Mouse (Mus musculus): ENCODE results near the gene Ccin. TPM values are rescaled to one million over a fixed set of nuclear protein-coding genes. Genes with fewer than 3 reads are reported as not detected.

Ccin gene
- polyA plus RNA-seq, 1 experiment, result not detected

DNA sequence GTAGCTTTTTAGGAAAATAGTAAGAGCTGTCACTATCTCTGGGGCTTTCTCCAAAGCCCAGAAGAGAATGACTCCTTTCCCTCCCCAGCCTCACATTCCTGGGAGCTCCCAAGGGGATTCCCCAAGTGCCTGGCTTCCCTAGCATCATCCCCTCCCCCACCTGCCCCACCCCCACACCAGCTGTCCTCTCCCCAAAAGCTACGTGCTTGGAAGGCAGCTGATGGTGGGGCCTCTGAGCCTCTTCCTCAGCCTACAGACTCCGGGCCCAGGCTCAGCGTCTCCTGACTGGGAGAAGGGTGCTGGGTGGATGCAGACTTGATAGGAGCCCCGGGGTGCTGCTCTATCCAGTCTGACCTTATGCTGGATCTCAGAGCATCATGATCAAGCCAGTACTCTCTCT is 13.9 kb upstream of the Ccin start:
- Histone ChIP-seq H3K27ac (replicated peaks; ENCODE audit: low read depth, low read length) (no peak overlapping the region), H3K4me3 (ENCODE audit: insufficient read depth, low read depth, low read length) (no peak overlapping the region), H3K4me1 (ENCODE audit: control insufficient read depth, insufficient read depth, insufficient read length, low read length) (peaks cover 13% of the 10 kb centered on the region; the same call in 1 of the 2 replicates)

- H3K4me3 ChIP-seq (ENCODE audit: insufficient read depth, low read depth, low read length), result no peak overlapping the region
- peaks cover 10% of the 10 kb centered on the region; the same call in 1 of the 2 replicates for H3K4me1 ChIP-seq (ENCODE audit: control insufficient read depth, insufficient read depth, insufficient read length, low read length)
- no peak overlapping the region for H3K27ac ChIP-seq (replicated peaks; ENCODE audit: low read depth, low read length)
Observed at GRCm38 (mm10) chr4:43970393-43971330, 12.6 kb upstream of the Ccin start.

DNA sequence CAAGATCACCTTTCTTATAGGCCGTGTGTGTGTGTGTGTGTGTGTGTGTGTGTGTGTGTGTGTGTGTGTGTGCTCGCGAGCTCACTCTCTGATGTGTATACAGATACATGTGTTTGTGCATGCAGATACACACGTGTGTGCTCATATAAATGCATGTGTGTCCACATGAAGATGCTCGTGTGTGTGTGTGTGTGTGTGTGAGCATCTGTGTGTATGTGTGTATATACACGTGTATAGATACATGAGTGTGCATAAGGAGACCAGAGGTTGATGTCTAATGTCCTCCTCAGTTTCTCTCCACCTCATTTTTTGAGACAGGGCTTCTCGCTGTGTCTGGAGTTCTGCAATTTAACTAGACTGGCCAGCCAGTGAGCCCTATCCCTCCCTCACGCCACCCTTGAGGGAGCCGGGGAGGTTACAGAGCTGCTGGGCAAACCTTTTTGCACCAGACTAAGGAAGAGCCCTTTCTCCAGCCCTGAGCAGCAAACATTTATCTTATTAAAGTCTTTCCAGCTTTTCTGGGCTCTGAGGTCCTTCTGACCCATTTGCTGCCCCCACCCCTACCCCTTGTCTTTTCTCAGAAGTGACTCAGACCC is 11.6 kb upstream of the Ccin start:
- 0 out of 2 replicates have a peak overlapping the region, but pooled peaks have one; percentile 13 for H3K4me3 ChIP-seq (ENCODE audit: insufficient read depth, low read depth, low read length)
- H3K4me1 ChIP-seq (ENCODE audit: control insufficient read depth, insufficient read depth, insufficient read length, low read length), result peaks cover 10% of the 10 kb centered on the region; the same call in 1 of the 2 replicates
- peak overlapping the region; percentile 36 for H3K27ac ChIP-seq (replicated peaks; ENCODE audit: low read depth, low read length)

- Histone ChIP-seq H3K4me1 (ENCODE audit: control insufficient read depth, insufficient read depth, insufficient read length, low read length) (peaks cover 10% of the 10 kb centered on the region; the same call in 1 of the 2 replicates), H3K4me3 (ENCODE audit: insufficient read depth, low read depth, low read length) (0 out of 2 replicates have a peak overlapping the region, but pooled peaks have one; percentile 13), H3K27ac (replicated peaks; ENCODE audit: low read depth, low read length) (peak overlapping the region; percentile 56)
Observed at GRCm38 (mm10) chr4:43972137-43972591, 11.1 kb upstream of the Ccin start.

- Histone ChIP-seq H3K27ac (replicated peaks; ENCODE audit: low read depth, low read length) (peak overlapping the region; percentile 69), H3K4me1 (ENCODE audit: control insufficient read depth, insufficient read depth, insufficient read length, low read length) (peaks cover 10% of the 10 kb centered on the region; the same call in 1 of the 2 replicates), H3K4me3 (ENCODE audit: insufficient read depth, low read depth, low read length) (no peak overlapping the region)
Observed at GRCm38 (mm10) chr4:43973526-43973981, 9.7 kb upstream of the Ccin start.

DNA sequence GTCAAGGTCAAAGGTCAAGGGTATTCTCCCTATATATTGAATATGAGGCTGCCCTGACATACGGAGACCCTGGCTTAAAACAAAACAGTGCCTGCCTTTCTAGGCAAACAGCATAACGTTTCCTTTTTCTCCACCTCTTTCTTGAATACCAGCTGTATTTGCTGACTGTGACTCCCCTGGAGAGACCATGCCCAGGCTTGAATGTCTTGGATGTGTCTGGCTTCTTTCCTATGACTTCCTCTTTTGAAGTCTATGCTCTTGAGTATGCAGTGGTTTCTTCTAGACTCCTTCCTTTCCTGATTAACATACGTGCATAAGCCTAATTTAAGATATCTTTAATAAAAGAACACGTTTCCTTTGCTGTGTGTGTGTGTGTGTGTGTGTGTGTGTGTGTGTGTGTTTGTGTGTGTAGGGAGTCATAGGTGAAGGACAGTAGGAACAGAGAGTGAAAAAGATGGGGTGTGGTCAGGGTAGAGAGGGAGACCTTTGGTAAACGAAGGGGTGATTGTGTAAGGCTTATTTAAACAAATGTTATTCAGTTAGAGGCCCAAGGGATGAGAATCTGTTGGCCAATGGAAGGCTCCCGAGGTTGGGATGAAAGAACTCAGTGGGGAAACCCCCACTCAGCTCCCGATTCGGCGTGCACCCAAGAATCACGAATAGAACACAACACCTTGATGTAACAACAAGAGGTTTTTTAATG is 8.2 kb upstream of the Ccin start:
- no peak overlapping the region for H3K4me3 ChIP-seq (ENCODE audit: insufficient read depth, low read depth, low read length)
- H3K27ac ChIP-seq (replicated peaks; ENCODE audit: low read depth, low read length), result no peak overlapping the region
- H3K4me1 ChIP-seq (ENCODE audit: control insufficient read depth, insufficient read depth, insufficient read length, low read length), result peaks cover 14% of the 10 kb centered on the region; the same call in 1 of the 2 replicates

DNA sequence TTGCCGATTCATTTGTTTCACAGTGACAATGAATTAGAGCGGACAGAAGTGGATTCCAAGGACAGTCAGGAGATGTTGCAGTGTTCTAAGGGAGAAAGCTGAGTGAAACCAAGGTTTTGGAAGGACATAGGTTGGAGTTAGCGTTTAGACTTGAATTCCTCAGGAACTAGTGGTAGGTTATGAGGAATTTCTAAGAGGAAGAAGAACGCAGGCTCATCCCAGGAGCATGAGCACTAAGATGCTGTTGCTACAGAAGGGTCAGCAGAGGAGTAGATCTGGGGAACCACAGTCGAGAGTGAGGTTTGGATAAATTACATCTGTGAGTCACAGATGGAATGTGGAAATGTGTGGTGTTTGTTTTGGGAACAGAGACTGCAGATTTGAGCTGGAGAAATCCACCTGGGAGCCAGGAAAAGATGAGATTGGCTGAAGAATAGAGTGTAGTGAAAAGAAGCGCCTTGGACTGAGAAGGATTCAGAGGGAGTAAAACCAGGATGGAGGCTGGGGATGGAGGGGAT is 7.0 kb upstream of the Ccin start:
- H3K4me1 ChIP-seq (ENCODE audit: control insufficient read depth, insufficient read depth, insufficient read length, low read length), result peaks cover 14% of the 10 kb centered on the region; the same call in 1 of the 2 replicates
- no peak overlapping the region for H3K4me3 ChIP-seq (ENCODE audit: insufficient read depth, low read depth, low read length)
- H3K27ac ChIP-seq (replicated peaks; ENCODE audit: low read depth, low read length), result no peak overlapping the region

GRCm38 (mm10) chr4:43978521-43979443 is 4.5 kb upstream of the Ccin start:
- Histone ChIP-seq H3K4me1 (ENCODE audit: control insufficient read depth, insufficient read depth, insufficient read length, low read length) (peaks cover 5% of the 10 kb centered on the region; the same call in 1 of the 2 replicates), H3K4me3 (ENCODE audit: insufficient read depth, low read depth, low read length) (no peak overlapping the region), H3K27ac (replicated peaks; ENCODE audit: low read depth, low read length) (peak overlapping the region; percentile 71)

- Histone ChIP-seq H3K4me3 (ENCODE audit: insufficient read depth, low read depth, low read length) (no peak overlapping the region), H3K4me1 (ENCODE audit: control insufficient read depth, insufficient read depth, insufficient read length, low read length) (peaks cover 5% of the 10 kb centered on the region; the same call in 1 of the 2 replicates), H3K27ac (replicated peaks; ENCODE audit: low read depth, low read length) (no peak overlapping the region)
Observed at GRCm38 (mm10) chr4:43979746-43980145, 3.5 kb upstream of the Ccin start.

DNA sequence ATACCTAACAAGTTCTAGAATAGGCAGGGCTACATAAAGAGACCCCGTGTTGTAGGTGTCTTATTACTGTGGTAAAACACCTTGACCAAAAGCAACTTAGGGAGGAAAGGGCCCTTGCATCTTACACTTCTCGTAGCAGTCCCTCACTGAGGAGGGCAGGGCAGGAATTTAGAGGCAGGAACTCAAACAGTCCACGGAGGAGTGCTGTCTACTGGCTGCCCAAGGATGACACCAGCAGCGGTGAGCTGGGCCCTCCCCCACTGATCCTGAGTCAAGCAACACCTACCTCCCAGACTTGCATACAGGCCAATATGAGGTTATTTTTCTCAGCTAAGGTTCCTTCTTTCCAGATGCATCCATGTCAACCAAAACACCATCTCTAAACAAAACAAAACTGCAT is 3.0 kb upstream of the Ccin start:
- Histone ChIP-seq H3K27ac (replicated peaks; ENCODE audit: low read depth, low read length) (no peak overlapping the region), H3K4me3 (ENCODE audit: insufficient read depth, low read depth, low read length) (no peak overlapping the region), H3K4me1 (ENCODE audit: control insufficient read depth, insufficient read depth, insufficient read length, low read length) (peaks cover 5% of the 10 kb centered on the region; the same call in 1 of the 2 replicates)

- Histone ChIP-seq H3K4me3 (ENCODE audit: insufficient read depth, low read depth, low read length) (no peak overlapping the region), H3K4me1 (ENCODE audit: control insufficient read depth, insufficient read depth, insufficient read length, low read length) (peaks cover 5% of the 10 kb centered on the region; the same call in 1 of the 2 replicates), H3K27ac (replicated peaks; ENCODE audit: low read depth, low read length) (no peak overlapping the region)
Observed at GRCm38 (mm10) chr4:43980846-43981245, 2.4 kb upstream of the Ccin start.

DNA sequence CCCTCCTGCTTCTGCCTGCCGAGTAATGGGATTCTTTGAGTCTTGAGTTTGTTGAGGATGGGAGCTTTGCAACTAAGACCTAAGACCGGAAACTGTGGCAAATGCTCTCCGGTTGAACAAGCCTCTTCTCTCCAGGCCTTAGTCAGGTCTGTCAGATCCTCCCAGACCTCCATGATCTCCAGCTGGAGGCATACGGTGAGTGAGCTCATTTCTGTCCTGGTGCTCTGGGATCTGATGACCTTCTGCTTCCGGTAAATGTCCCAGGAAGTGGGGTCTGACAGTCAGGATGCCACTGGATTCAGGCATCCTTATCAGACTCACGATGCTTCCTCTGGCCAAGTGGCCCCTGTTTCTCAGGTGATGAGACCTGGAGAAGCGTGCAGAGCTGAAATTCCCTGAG is 2.0 kb upstream of the Ccin start:
- Histone ChIP-seq H3K4me1 (ENCODE audit: control insufficient read depth, insufficient read depth, insufficient read length, low read length) (peaks cover 5% of the 10 kb centered on the region; the same call in 1 of the 2 replicates), H3K27ac (replicated peaks; ENCODE audit: low read depth, low read length) (no peak overlapping the region), H3K4me3 (ENCODE audit: insufficient read depth, low read depth, low read length) (no peak overlapping the region)

GRCm38 (mm10) chr4:43982053-43982732 is 1.1 kb upstream of the Ccin start:
- Histone ChIP-seq H3K4me1 (ENCODE audit: control insufficient read depth, insufficient read depth, insufficient read length, low read length) (peaks cover 5% of the 10 kb centered on the region; the same call in 1 of the 2 replicates), H3K27ac (replicated peaks; ENCODE audit: low read depth, low read length) (no peak overlapping the region)

More at GRCm38 (mm10) chr4:43982053-43982732, 1.1 kb upstream of the Ccin start:
- peak overlapping the region; percentile 41 for H3K4me3 ChIP-seq (ENCODE audit: insufficient read depth, low read depth, low read length)
